Mouse (Mus musculus) left cerebral cortex, adult 2 months (tissue): ENCODE results near the gene Wdr77. TPM values are rescaled to one million over a fixed set of nuclear protein-coding genes. Genes with fewer than 3 reads are reported as not detected.
"Not testable (repeated sequence)": the region's sequence is repeated elsewhere in the genome, so short reads cannot be mapped to it uniquely, and the experiment has no call there.

Experiments used
- DNase-seq, 2 experiments: peaks; one replicate each; pipeline ENCODE4 v3.0.0; 2021 to 2022; ENCODE audit warnings: low spot score in 2 of 2, mixed read lengths in 1 of 2; ENCODE audit errors: extremely low spot score in 1 of 2
- H3K27ac ChIP-seq: fragments of 200-600 bp; 2 replicates; pipeline ENCODE4 v1.8.1; 2022
- H3K4me3 ChIP-seq: fragments of 200-600 bp; 2 replicates; pipeline ENCODE4 v1.8.1; 2022
- CTCF ChIP-seq: fragments of 200-600 bp; IDR thresholded peaks from 2 replicates; pipeline ENCODE4 v1.8.1; 2022; ENCODE audit warnings: antibody characterized with exemption, mild to moderate bottlenecking, moderate library complexity
- intact Hi-C: fragments of 180-260 bp; cut with DNase I; formaldehyde crosslinking; loops from one replicate; pipeline ENCODE4 v1.15.1; 2025
- total RNA-seq, 2 experiments: library from RNA; stranded (reverse); gene quantifications; 2 replicates each; pipeline ENCODE4 v1.2.3; 2021

Gene Wdr77
- total RNA-seq, 2 experiments from 2014 or later: 50.1 to 50.2 TPM

DNA sequence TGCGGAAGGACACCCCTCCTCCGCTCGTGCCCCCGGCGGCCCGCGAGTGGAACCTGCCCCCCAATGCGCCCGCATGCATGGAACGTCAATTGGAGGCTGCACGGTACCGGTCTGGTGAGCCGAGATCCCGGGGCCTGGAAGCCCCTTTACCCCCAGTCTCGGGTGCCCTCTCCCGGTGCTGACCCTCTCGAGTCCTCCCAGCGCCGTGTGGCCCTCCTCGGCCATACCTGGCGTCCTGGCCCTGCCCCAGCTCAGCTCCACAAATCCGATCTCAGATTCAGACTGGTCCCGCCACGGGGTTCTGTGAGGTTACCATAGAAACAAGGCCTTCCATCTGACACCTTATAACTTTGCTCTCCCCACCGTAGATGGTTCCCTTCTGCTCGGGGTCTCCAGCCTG is 416 bp downstream of the Wdr77 start:
- no peak for DNase-seq
- peak overlapping the region; percentile 98 for H3K4me3 ChIP-seq
- intact Hi-C loops: loop anchor here (2.0 kb wide), 1 partner anchor 273 kb away; the partner anchor contains the start of gene Ddx20
- no peak for TF ChIP-seq CTCF
- peak overlapping the region; percentile 85 for H3K27ac ChIP-seq

DNA sequence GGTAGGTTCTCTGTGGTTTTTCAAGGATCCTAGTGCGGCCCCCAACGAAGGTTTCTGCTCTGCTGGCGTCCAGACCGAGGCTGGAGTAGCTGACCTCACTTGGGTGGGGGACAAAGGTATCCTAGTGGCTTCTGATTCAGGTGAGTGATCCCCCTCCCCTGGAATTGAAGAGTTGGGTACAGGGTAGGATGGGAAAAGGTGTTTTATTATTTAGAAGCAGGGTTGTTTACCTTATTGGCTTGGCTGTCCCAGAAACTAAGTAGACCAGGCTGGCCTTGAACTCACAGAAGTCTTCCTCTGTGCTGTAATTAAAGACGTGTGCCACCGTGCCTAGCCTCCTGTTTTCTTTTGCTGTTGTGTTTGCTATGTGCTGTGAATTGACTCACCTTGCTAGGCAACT is 830 bp downstream of the Wdr77 start, which contains the start of gene Atp5f1:
Atp5f1 (minus strand) TSS at position 101 of the 400 bp plus-strand sequence.
- intact Hi-C loops: loop anchor here (2.0 kb wide), 1 partner anchor 273 kb away; the partner anchor contains the start of gene Ddx20
- Histone ChIP-seq H3K4me3 (peak within 1 kb of the TSS; percentile 98), H3K27ac (peak within 1 kb of the TSS; percentile 98)
- no peak for TF ChIP-seq CTCF
- DNase-seq: no peak

DNA sequence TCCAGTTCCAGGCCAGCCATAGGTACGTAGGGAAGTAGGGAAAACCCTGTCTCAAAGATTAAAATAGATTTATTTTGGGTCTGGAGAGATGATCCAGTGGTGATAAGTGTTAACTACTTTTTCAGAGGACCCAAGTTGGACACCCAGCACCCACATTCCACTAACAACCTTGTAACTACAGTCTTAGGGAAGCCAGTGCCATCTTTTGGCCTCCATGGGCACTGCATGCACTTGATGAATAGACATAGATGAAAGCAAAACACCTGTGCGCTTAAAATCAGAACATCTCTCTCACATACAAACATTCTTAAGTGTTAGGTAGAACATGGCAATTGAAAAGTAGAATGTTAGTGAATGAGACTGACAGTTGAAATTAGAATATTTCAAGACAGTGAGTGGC is 1.5 kb downstream of the Wdr77 start:
- no peak overlapping the region for H3K27ac ChIP-seq
- no peak overlapping the region for H3K4me3 ChIP-seq
- no peak for DNase-seq
- intact Hi-C loops: no loop called here
- peak; percentile 37 for TF ChIP-seq CTCF

DNA sequence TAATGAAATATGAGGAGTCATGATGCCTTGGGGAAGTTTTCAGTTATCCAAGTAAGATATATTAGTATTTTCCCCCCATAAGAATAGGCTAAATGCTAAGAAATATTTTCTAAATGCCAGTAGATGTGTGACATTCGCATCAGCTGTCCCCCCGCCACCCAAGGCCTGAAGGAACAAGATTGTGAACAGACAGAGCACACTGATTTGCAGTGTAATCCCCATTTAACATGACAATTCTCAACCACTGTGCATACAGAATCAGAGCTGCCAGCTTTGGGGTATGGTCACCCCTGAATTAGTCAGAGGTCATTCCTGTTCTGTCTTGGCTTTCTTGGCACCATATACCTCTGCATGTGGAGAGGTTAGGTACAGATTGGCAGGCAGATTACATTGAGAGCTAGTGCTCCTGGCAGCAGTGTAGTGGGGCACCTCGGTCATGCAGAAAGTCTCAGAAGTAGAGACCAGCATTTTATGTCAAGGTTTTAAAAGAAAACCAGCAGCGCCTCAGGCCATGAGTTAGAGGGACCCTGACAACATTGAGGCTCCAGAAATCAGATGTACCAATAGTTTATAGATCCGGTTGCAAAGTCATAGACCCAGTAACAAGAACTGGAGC is 12.8 kb downstream of the Wdr77 start:
- intact Hi-C loops: no loop called here
- H3K27ac ChIP-seq: no peak overlapping the region
- no peak overlapping the region for H3K4me3 ChIP-seq
- TF ChIP-seq CTCF: no peak
- no peak for DNase-seq

DNA sequence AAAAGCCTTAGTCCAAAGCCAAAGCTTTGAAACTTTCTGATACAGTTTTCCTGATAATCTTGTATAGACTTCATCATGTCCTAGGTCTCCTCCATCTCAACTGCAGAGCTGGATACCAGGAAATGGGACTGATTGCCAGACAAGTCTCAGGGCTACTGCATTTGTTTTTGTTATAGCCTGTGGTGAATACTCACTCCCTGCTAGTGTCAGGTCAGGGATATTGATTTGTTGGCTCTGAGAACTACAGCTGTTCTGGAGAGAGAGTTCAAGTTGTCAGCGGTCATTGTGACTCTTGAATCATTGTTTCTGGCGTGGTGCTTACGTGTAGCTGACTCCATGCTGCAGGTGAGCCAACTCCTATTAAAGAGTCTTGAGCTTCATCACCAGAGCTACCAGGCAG is 14.2 kb downstream of the Wdr77 start, which contains the start of gene Ovgp1:
Ovgp1 (plus strand) TSS at position 301 of the 400 bp plus-strand sequence.
- intact Hi-C loops: no loop called here
- TF ChIP-seq CTCF: no peak
- Histone ChIP-seq H3K27ac (no peak within 1 kb of the TSS), H3K4me3 (no peak within 1 kb of the TSS)
- no peak for DNase-seq

DNA sequence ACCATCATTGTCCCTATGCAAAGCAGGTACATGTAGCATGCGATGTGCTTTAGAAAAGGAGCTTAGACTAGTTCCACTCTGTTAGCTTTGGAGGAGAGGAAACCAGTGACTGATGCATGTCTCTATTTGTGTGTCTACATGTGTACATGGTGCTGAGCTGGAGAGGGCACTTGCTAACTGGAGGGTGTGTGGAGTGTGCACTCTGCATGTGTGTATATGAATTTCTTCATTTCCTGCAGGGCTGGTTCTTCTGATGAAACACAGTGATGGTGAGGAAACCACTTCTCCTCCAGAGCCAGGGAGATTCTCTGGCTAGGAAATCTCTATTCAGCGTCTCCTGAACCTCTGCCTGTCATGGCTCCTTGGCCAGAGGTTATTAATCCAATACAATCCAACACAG is 15.0 kb downstream of the Wdr77 start:
- DNase-seq: no peak
- H3K27ac ChIP-seq: no peak overlapping the region
- intact Hi-C loops: no loop called here
- no peak for TF ChIP-seq CTCF
- no peak overlapping the region for H3K4me3 ChIP-seq

GRCm38 (mm10) chr3:105989611-105990010 is 30.4 kb downstream of the Wdr77 start:
- H3K27ac ChIP-seq, intact Hi-C loops, DNase-seq, H3K4me3 ChIP-seq: not testable (repeated sequence)

GRCm38 (mm10) chr3:105991653-105992283 is 32.6 kb downstream of the Wdr77 start:
- TF ChIP-seq CTCF: peak; percentile 83

DNA sequence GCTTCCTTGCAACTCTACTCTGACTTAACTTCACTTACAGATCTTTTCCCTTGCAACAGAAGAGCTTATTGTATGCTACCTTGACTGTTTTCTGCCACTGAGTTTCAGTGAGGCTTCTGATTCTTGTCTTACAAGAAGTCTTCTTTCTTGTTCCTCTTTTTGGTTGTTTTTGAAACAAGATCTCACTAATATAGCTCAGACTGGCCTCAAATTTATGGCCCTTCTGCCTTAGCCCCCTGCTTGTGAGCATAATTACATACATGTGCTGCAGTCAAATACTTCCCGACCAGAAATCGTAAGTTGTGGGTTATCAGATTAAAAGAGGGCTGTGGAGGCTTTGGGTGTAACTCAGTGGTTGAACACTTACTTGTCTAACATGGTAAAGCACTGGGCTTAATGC is 35.6 kb downstream of the Wdr77 start:
- no peak for DNase-seq
- intact Hi-C loops: no loop called here
- no peak overlapping the region for H3K4me3 ChIP-seq
- TF ChIP-seq CTCF: no peak
- H3K27ac ChIP-seq: no peak overlapping the region

More at GRCm38 (mm10) chr3:105991653-105992283, 32.6 kb downstream of the Wdr77 start:
- peak; percentile 27 to 38 for DNase-seq
- H3K4me3 ChIP-seq: no peak overlapping the region
- intact Hi-C loops: loop anchor here (1.0 to 2.0 kb wide), 2 partner anchors 457 to 889 kb away; no protein-coding TSS in a partner anchor
- H3K27ac ChIP-seq: no peak overlapping the region

GRCm38 (mm10) chr3:106000707-106001375 is 41.7 kb downstream of the Wdr77 start:
- intact Hi-C loops: no loop called here
- Histone ChIP-seq H3K27ac (no peak overlapping the region), H3K4me3 (peak overlapping the region; percentile 23)
- DNase-seq: no peak
- TF ChIP-seq CTCF: no peak

DNA sequence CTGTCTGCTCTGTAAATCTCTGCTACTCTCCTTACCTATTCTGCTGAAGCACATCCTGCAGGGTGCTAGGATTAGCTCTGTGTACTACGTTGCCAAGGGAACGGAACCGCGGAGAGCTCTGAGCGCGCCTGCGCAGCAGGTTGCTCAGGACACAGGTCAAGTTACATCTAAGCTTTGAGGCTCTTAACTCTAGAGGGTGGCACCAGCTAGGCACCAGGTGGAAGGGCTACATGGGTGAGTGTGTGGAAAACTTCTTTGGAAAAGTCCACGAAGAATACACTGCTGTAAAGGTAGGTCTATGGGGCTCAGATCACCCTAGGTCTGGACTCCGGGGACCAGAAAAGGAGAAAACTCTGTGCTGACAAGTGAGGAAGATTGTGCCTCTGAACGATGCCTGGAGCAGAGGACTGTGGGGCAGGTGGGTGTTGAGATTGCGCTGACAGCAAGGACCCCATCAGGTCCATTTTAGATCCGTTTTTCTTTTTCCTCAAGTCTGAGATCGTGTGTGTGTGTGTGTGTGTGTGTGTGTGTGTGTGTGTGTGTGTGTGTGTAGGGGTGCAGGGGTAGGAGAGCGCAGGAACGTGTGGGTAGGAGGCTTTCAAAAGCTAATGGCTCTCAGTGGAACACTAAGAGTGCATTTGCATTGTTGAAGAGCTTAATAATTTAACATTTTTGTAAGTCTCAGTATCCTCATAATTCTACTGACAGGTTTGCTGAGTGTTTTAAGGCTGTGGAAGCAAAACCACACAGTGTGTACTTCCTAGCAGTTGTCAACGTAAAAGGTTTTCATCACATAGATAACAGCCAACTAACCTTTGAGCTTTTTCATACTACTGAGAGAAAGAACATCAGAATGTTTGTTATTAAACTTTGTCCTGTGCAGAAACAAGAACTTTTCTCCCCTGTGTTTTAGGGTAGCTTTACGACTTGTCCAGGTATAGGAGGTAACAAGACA is 42.5 kb downstream of the Wdr77 start:
- H3K4me3 ChIP-seq: peak overlapping the region; percentile 23
- H3K27ac ChIP-seq: no peak overlapping the region
- DNase-seq: peak; percentile 25 to 43
- no peak for TF ChIP-seq CTCF
- intact Hi-C loops: no loop called here

GRCm38 (mm10) chr3:106003360-106003759 is 44.2 kb downstream of the Wdr77 start:
- DNase-seq, H3K27ac ChIP-seq, intact Hi-C loops, H3K4me3 ChIP-seq: not testable (repeated sequence)
